Mouse (Mus musculus): ENCODE data around the gene Cfap206.

DNA sequence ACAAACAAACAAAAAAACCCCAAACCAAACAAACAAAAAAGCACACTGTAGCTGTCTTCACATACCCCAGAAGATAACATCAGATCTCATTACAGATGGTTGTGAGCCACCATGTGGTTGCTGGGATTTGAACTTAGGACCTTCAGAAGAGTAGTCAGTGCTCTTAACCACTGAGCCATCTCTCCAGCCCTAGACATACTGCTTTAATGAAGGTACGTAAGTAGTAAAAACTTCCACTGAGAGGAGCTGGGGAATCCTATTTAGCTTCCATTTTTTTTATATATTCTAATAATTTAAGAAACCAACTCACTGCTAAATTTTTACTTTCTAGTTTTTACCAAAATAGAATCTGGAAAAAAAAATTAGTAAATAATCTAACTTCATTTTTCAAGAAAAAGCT, 14.9 kb downstream of the Cfap206 start:
- TF ChIP-seq CTCF (conservative IDR thresholded peaks at IDR 0.05; ENCODE audit: insufficient read depth, insufficient read length, low read depth, low read length), result no peak
- TF ChIP-seq POLR2A (IDR thresholded peaks at IDR 0.05; ENCODE audit: low read depth, low read length), result no peak

Measured in kidney, adult 2 months (tissue).